Mouse (Mus musculus) hindbrain, embryonic 15.5 days (tissue): Measurements from ENCODE around the gene Ndufa6. TPM values are rescaled to one million over a fixed set of nuclear protein-coding genes. Genes with fewer than 3 reads are reported as not detected.

Experiments
- ATAC-seq: fragments of 200-750 bp; cut with Nextera tagmentation; 2 replicates; pipeline ENCODE4 v1.8.0; 2017; ENCODE audit warnings: low read depth, moderate number of reproducible peaks, moderate TSS enrichment; ENCODE audit not compliant: low FRiP score
- H3K27ac ChIP-seq: fragments of 300-500 bp; sonication (generic); replicated peaks from 2 replicates; pipeline ENCODE4 v1.5.1; 2015; ENCODE audit warnings: mild to moderate bottlenecking, inconsistent platforms
- H3K27me3 ChIP-seq: fragments of 300-500 bp; sonication (generic); 2 replicates; pipeline ENCODE4 v1.6.1; 2015; ENCODE audit warnings: control low read depth, inconsistent platforms
- H3K36me3 ChIP-seq: fragments of 300-500 bp; sonication (generic); 2 replicates; pipeline ENCODE4 v1.6.1; 2015; ENCODE audit warnings: control low read depth, inconsistent platforms
- H3K4me1 ChIP-seq: fragments of 300-500 bp; sonication (generic); replicated peaks from 2 replicates; pipeline ENCODE4 v1.6.1; 2015; ENCODE audit warnings: control low read depth, inconsistent platforms
- H3K4me2 ChIP-seq: fragments of 300-500 bp; sonication (generic); 2 replicates; pipeline ENCODE4 v1.6.1; 2015; ENCODE audit warnings: moderate library complexity, mild to moderate bottlenecking, inconsistent platforms
- H3K4me3 ChIP-seq: fragments of 300-500 bp; sonication (generic); 2 replicates; pipeline ENCODE4 v1.5.1; 2015; ENCODE audit warnings: mild to moderate bottlenecking, inconsistent platforms
- H3K9ac ChIP-seq: fragments of 300-500 bp; sonication (generic); 2 replicates; pipeline ENCODE4 v1.6.1; 2015; ENCODE audit warnings: inconsistent platforms
- H3K9me3 ChIP-seq: fragments of 300-500 bp; sonication (generic); 2 replicates; pipeline ENCODE4 v1.6.1; 2016; ENCODE audit warnings: control low read depth, inconsistent platforms
- WGBS: fragments of 180-500 bp; shearing (Covaris S2); methylation state at CpG from one replicate; pipeline ENCODE4 v1.1.7; 2015; 5-methylcytosine and 5-hydroxymethylcytosine counted together
- polyA plus RNA-seq: library from polyadenylated mRNA; unstranded; fragments of >200 nt; fragmentation: Nextera tagmentation; extraction: Ambion mirVana; gene quantifications from 2 replicates; pipeline ENCODE4 v1.2.1, GENCODE M21; 2015

Gene Ndufa6
- polyA plus RNA-seq, 1 experiment from 2014 or later, result 352 TPM

DNA sequence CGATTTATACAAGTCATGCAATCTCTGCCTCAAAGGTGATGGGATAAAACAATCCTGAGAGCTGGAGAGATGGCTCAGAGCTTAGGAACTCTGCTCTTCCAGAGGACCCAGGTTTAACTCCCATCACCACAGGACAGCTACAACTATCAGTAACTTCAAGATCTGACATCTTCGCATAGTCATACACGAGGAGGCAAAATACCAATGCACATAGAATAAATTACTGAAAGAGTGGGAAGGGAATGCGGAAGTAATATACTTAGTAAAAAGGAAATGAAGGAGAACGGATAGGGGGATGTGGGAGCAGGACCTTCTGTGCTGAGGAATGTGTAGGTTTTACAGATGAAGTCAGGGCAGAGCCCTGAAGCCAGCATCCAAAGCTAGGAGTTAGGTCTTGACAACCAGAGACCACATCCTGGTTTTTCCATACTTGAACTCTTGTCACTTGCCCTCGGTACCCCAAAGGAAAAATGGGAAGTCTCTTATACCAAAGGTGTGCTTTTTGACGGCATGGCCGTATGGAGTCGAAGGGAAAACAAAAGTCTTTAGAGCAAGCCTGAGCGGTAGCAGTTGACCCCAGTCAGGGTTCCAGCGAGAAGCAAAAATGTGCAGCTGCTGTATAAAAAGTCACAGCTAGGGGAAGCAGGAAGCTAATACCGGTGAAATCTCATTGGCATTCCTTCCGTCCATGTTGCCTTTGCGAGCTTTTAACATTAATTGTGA is 7.4 kb downstream of the Ndufa6 start:
- H3K36me3 ChIP-seq, result peaks cover 28% of the 10 kb centered on the region
- 58% methylated on average over 14 of the region's 14 CpGs for WGBS
- no peaks in the 10 kb centered on the region for H3K27me3 ChIP-seq
- H3K9ac ChIP-seq, result peak overlapping the region; percentile 83
- H3K4me3 ChIP-seq, result peak overlapping the region; percentile 85
- no peaks in the 10 kb centered on the region for H3K9me3 ChIP-seq
- H3K4me1 ChIP-seq, result peaks cover 19% of the 10 kb centered on the region
- H3K27ac ChIP-seq, result peak overlapping the region; percentile 95
- H3K4me2 ChIP-seq, result peak overlapping the region; percentile 65
- ATAC-seq, result no peak

- Histone ChIP-seq H3K4me3 (peak overlapping the region; percentile 85), H3K9ac (peak overlapping the region; percentile 83), H3K36me3 (peaks cover 28% of the 10 kb centered on the region), H3K4me1 (peaks cover 19% of the 10 kb centered on the region), H3K4me2 (peak overlapping the region; percentile 65), H3K27me3 (peaks cover 2% of the 10 kb centered on the region; the same call in 1 of the 2 replicates), H3K9me3 (no peaks in the 10 kb centered on the region), H3K27ac (peak overlapping the region; percentile 95)
- ATAC-seq, result peak; percentile 98
- WGBS, result under 1% methylated on average over 51 of the region's 51 CpGs
Observed at GRCm38 (mm10) chr15:82345820-82346470, 8.2 kb downstream of the Ndufa6 start.

DNA sequence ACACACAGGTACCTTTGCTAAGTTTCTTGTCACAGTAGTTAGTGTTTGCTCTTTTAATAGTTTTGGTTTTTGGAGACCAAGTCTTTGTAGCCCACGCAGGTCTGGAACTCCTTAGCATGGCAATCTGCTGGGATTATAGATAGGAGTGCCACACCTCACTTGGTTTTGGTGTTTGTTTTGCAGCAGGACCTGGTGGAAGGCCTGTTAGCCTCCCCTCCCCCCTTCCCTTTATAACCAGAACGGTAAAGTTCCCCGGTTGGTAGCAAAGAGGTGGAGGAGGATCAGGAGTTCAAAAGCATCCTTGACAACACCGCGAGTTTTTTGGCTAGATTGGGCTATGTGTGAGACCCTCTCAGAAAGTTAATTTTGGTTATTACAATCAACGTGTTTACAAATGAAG is 9.2 kb downstream of the Ndufa6 start:
- Histone ChIP-seq H3K36me3 (peaks cover 23% of the 10 kb centered on the region), H3K9ac (no peak overlapping the region), H3K4me2 (no peak overlapping the region), H3K4me3 (no peak overlapping the region), H3K27me3 (peaks cover 12% of the 10 kb centered on the region), H3K27ac (no peak overlapping the region), H3K4me1 (peaks cover 20% of the 10 kb centered on the region), H3K9me3 (no peaks in the 10 kb centered on the region)
- 89% methylated on average over 6 of the region's 6 CpGs for WGBS
- ATAC-seq, result no peak

- Histone ChIP-seq H3K9me3 (no peaks in the 10 kb centered on the region), H3K27ac (no peak overlapping the region), H3K27me3 (peaks cover 14% of the 10 kb centered on the region), H3K4me2 (no peak overlapping the region), H3K4me3 (no peak overlapping the region), H3K4me1 (peaks cover 26% of the 10 kb centered on the region), H3K36me3 (peaks cover 9% of the 10 kb centered on the region), H3K9ac (no peak overlapping the region)
- WGBS, result 89% methylated on average over 27 of the region's 27 CpGs
- ATAC-seq, result no peak
Observed at GRCm38 (mm10) chr15:82343368-82344287, 10.5 kb downstream of the Ndufa6 start.

- Histone ChIP-seq H3K4me2 (no peak overlapping the region), H3K27ac (no peak overlapping the region), H3K27me3 (peaks cover 14% of the 10 kb centered on the region), H3K36me3 (no peaks in the 10 kb centered on the region), H3K4me1 (peaks cover 29% of the 10 kb centered on the region), H3K4me3 (no peak overlapping the region), H3K9ac (no peak overlapping the region), H3K9me3 (no peaks in the 10 kb centered on the region)
- WGBS, result 82% methylated on average over 5 of the region's 5 CpGs
- no peak for ATAC-seq
Observed at GRCm38 (mm10) chr15:82342543-82342935, 11.6 kb downstream of the Ndufa6 start.

- Histone ChIP-seq H3K4me2 (peak overlapping the region; percentile 54; the same call in 1 of the 2 replicates), H3K27ac (no peak overlapping the region), H3K4me1 (peaks cover 28% of the 10 kb centered on the region), H3K9me3 (no peaks in the 10 kb centered on the region), H3K27me3 (peaks cover 14% of the 10 kb centered on the region), H3K9ac (no peak overlapping the region), H3K4me3 (no peak overlapping the region; the same call in 1 of the 2 replicates), H3K36me3 (no peaks in the 10 kb centered on the region)
- 72% methylated on average over 15 of the region's 15 CpGs for WGBS
- ATAC-seq, result no peak
Observed at GRCm38 (mm10) chr15:82341675-82342542, 12.2 kb downstream of the Ndufa6 start.

DNA sequence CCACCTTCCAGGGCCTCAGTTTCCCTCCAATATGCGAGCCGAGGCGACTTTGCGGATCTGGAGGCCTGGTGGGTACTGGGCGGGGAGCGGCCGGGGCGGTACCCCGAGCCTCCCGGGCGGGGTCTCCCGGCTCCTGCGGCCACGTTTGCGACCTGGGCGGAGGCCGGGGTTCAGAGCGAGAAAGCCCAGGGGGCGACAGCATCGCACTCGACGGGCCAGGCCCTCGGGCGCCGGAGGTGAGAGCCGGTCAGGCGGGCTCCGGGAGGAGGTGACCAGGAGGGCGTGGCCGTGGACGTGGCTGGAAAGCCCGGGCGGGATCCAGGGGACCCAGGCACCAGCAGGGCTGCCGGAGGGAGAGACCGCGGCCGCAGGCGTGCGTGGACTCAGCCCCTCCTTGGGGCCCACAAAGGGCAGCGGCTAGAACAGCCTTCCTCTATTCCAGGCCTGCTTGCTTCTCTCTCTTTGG is 13.1 kb downstream of the Ndufa6 start:
- Histone ChIP-seq H3K4me1 (peaks cover 28% of the 10 kb centered on the region), H3K27ac (no peak overlapping the region), H3K4me3 (peak overlapping the region; percentile 26), H3K9me3 (no peaks in the 10 kb centered on the region), H3K27me3 (peaks cover 14% of the 10 kb centered on the region), H3K36me3 (no peaks in the 10 kb centered on the region), H3K4me2 (peak overlapping the region; percentile 54), H3K9ac (peak overlapping the region; percentile 23; the same call in 1 of the 2 replicates)
- WGBS, result 3% methylated on average over 39 of the region's 40 CpGs
- ATAC-seq, result no peak

DNA sequence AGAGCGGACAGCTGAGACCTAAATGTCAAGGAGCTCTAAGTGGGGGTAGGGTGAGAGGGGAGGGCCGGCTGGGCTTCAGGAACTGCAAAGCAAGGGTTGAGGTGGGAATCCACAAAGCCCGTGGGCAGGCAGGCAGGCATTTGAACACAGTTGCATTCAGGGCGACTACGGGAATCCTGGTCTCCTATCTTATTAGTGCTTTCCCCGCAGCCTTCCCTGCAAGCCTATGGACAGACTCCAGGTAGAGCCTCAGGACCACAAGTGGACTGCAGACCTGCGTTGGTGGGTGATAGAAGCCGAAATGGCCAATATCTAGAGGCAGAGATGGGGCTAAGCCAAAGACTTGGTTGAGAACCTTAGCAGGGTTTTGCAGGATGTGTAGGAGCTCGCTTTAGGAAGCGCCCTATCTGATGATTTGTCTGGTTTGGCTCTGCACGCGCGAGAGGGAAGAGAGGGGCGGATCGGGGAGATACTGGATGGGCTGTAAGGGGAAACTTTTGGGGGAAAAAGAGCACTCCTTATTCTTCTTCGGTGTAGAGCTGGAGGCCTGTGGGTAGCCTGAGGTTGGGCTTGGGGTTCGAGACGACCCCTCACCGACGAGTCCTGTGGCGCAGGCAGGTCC is 13.6 kb downstream of the Ndufa6 start:
- 44% methylated on average over 21 of the region's 21 CpGs for WGBS
- peak overlapping the region; percentile 54 for H3K4me2 ChIP-seq
- peak overlapping the region; percentile 26 for H3K4me3 ChIP-seq
- 0 out of 2 replicates have a peak overlapping the region, but pooled peaks have one; percentile 23 for H3K9ac ChIP-seq
- no peaks in the 10 kb centered on the region for H3K9me3 ChIP-seq
- ATAC-seq, result no peak
- no peaks in the 10 kb centered on the region for H3K36me3 ChIP-seq
- H3K4me1 ChIP-seq, result peaks cover 28% of the 10 kb centered on the region
- H3K27ac ChIP-seq, result no peak overlapping the region
- H3K27me3 ChIP-seq, result peaks cover 14% of the 10 kb centered on the region

GRCm38 (mm10) chr15:82339634-82340254 is 14.4 kb downstream of the Ndufa6 start:
- H3K9me3 ChIP-seq, result no peaks in the 10 kb centered on the region
- peaks cover 4% of the 10 kb centered on the region; the same call in 1 of the 2 replicates for H3K36me3 ChIP-seq
- peaks cover 14% of the 10 kb centered on the region for H3K27me3 ChIP-seq
- H3K4me1 ChIP-seq, result peaks cover 28% of the 10 kb centered on the region
- WGBS, result 75% methylated on average over 8 of the region's 8 CpGs
- ATAC-seq, result no peak
- H3K4me3 ChIP-seq, result no peak overlapping the region
- no peak overlapping the region for H3K4me2 ChIP-seq
- H3K9ac ChIP-seq, result no peak overlapping the region
- H3K27ac ChIP-seq, result no peak overlapping the region

GRCm38 (mm10) chr15:82339150-82339549 is 15.0 kb downstream of the Ndufa6 start:
- H3K36me3 ChIP-seq, result peaks cover 6% of the 10 kb centered on the region; the same call in 1 of the 2 replicates
- no peak for ATAC-seq
- WGBS, result 59% methylated on average over 10 of the region's 10 CpGs
- peak overlapping the region; percentile 68 for H3K4me3 ChIP-seq
- H3K4me1 ChIP-seq, result peaks cover 28% of the 10 kb centered on the region
- H3K9me3 ChIP-seq, result no peaks in the 10 kb centered on the region
- H3K4me2 ChIP-seq, result peak overlapping the region; percentile 76
- H3K27ac ChIP-seq, result 0 out of 2 replicates have a peak overlapping the region, but pooled peaks have one; percentile 63
- H3K9ac ChIP-seq, result peak overlapping the region; percentile 63
- peaks cover 14% of the 10 kb centered on the region for H3K27me3 ChIP-seq
